9 mouse cellular contexts compared by ENCODE assay signal in genomic region chr12:75873546-75874235, GRCm38 (mm10). TPM values are rescaled to one million over a fixed set of nuclear protein-coding genes. Genes with fewer than 3 reads are reported as not detected.
DNase-seq lines count a peak whose midpoint lies in the region; ATAC-seq and TF ChIP-seq lines count a peak whose summit lies in the region.
"Had no signal": no experiment of that assay in that cellular context is flagged by ENCODE, and none has a peak within 500 bp of the region (broad histone marks: within the 10 kb centered on the region; RNA-seq: fewer than 3 reads in every experiment).

No protein-coding gene starts in this region.

- H3K9me3 ChIP-seq in embryonic facial prominence, embryonic 10.5 days, result no peaks in the 10 kb centered on the region
- H3K9me3 ChIP-seq in hindbrain, embryonic 14.5 days (ENCODE audit: control insufficient read depth, low read length), result no peaks in the 10 kb centered on the region
- H3K9me3 ChIP-seq in midbrain, embryonic 12.5 days, result no peaks in the 10 kb centered on the region

- TF ChIP-seq CTCF in layer of hippocampus, adult 2 months (conservative IDR thresholded peaks at IDR 0.05), result no peak

- peak; percentile 30 for DNase-seq in brain, embryonic 18.5 days (ENCODE audit: low read depth, low spot score)
- DNase-seq in embryonic facial prominence, embryonic 10.5 days (ENCODE audit: low spot score), result peak; percentile 34
- peak; percentile 56 for DNase-seq in hindbrain, embryonic 14.5 days (ENCODE audit: low spot score)
- DNase-seq in liver, result no peak
- no peak for DNase-seq in layer of hippocampus, adult 2 months (ENCODE audit: low spot score in 2 of 2)
- no peak for DNase-seq in urinary bladder, postnatal 4 days (ENCODE audit: low spot score in 2 of 2)
- DNase-seq: spleen, adult 18-20 months had no signal

- peak overlapping the region; percentile 61 for H3K27ac ChIP-seq in embryonic facial prominence, embryonic 10.5 days (replicated peaks)
- peak overlapping the region; percentile 41; the same call in 1 of the 2 replicates for H3K27ac ChIP-seq in hindbrain, embryonic 14.5 days
- peak overlapping the region; percentile 75 for H3K27ac ChIP-seq in midbrain, embryonic 12.5 days (replicated peaks)
- H3K27ac ChIP-seq in layer of hippocampus, adult 2 months, result no peak overlapping the region
- H3K27ac ChIP-seq: liver, embryonic 14.5 days had no signal

- peak overlapping the region; percentile 38; the same call in 1 of the 2 replicates for H3K4me3 ChIP-seq in embryonic facial prominence, embryonic 10.5 days
- no peak overlapping the region for H3K4me3 ChIP-seq in hindbrain, embryonic 14.5 days (replicated peaks; ENCODE audit: low read length)
- H3K4me3 ChIP-seq in midbrain, embryonic 12.5 days, result no peak overlapping the region
- H3K4me3 ChIP-seq in layer of hippocampus, adult 2 months, result no peak overlapping the region; the same call in 1 of the 2 replicates

- H3K4me2 ChIP-seq in hindbrain, embryonic 14.5 days (replicated peaks), result peak overlapping the region; percentile 33
- peak overlapping the region; percentile 37 for H3K4me2 ChIP-seq in midbrain, embryonic 12.5 days (replicated peaks)

- no peaks in the 10 kb centered on the region for H3K27me3 ChIP-seq in embryonic facial prominence, embryonic 10.5 days (replicated peaks; ENCODE audit: low read depth, poor library complexity, severe bottlenecking)
- H3K27me3 ChIP-seq in hindbrain, embryonic 14.5 days (ENCODE audit: control insufficient read depth, insufficient read depth, low read length), result no peaks in the 10 kb centered on the region
- no peaks in the 10 kb centered on the region for H3K27me3 ChIP-seq in midbrain, embryonic 12.5 days

- peaks cover 11% of the 10 kb centered on the region for H3K36me3 ChIP-seq in embryonic facial prominence, embryonic 10.5 days (replicated peaks)
- no peaks in the 10 kb centered on the region for H3K36me3 ChIP-seq in hindbrain, embryonic 14.5 days (replicated peaks; ENCODE audit: control insufficient read depth, insufficient read depth)
- H3K36me3 ChIP-seq in midbrain, embryonic 12.5 days, result 0 out of 2 replicates have a peak, but pooled peaks cover 6% of the 10 kb centered on the region

- H3K4me1 ChIP-seq in embryonic facial prominence, embryonic 10.5 days, result peaks cover 42% of the 10 kb centered on the region
- peaks cover 18% of the 10 kb centered on the region for H3K4me1 ChIP-seq in hindbrain, embryonic 14.5 days (replicated peaks; ENCODE audit: control insufficient read depth, insufficient read depth, low read length)
- H3K4me1 ChIP-seq in midbrain, embryonic 12.5 days, result peaks cover 37% of the 10 kb centered on the region

- 27% methylated on average over 9 of the region's 9 CpGs for WGBS in embryonic facial prominence, embryonic 10.5 days
- 11% methylated on average over 9 of the region's 9 CpGs for WGBS in hindbrain, embryonic 14.5 days
- WGBS in midbrain, embryonic 12.5 days, result 14% methylated on average over 9 of the region's 9 CpGs

- ATAC-seq in hindbrain, embryonic 14.5 days (ENCODE audit: low FRiP score), result peak; percentile 51; the same call in 1 of the 2 replicates
- peak; percentile 78 for ATAC-seq in midbrain, embryonic 12.5 days (ENCODE audit: low FRiP score, low read depth)

- H3K9ac ChIP-seq in hindbrain, embryonic 14.5 days, result peak overlapping the region; percentile 46
- peak overlapping the region; percentile 28; the same call in 1 of the 2 replicates for H3K9ac ChIP-seq in midbrain, embryonic 12.5 days (replicated peaks)
- H3K9ac ChIP-seq: liver, embryonic 14.5 days had no signal

RNA-seq across cellular contexts. Expression of gene Syne2, which starts 55.8 kb away (rescaled TPM):
- polyA plus RNA-seq in embryonic facial prominence, embryonic 10.5 days (2016; fragmentation: Nextera tagmentation; extraction: Ambion mirVana), result 94.6 and 95.3 TPM in 2 replicates
- 47.0 and 52.6 TPM in 2 replicates for polyA plus RNA-seq in hindbrain, embryonic 14.5 days (2014; fragmentation: Nextera tagmentation; extraction: Ambion mirVana)
- 109 and 116 TPM in 2 replicates for polyA plus RNA-seq in midbrain, embryonic 12.5 days (2016; fragmentation: Nextera tagmentation; extraction: Ambion mirVana)
- 10 to 100 TPM; 25.2 to 26.8 TPM for total RNA-seq in layer of hippocampus, adult 2 months (2021)

Comparison
In these comparisons a context has a peak if more than half of its experiments do, and no peak if none do; other contexts are left out.
1. DNase-seq: peak in brain, embryonic 18.5 days (single experiment), embryonic facial prominence, embryonic 10.5 days (single experiment) and hindbrain, embryonic 14.5 days (single experiment); none in liver (single experiment), layer of hippocampus, adult 2 months (0 of 2) and urinary bladder, postnatal 4 days (0 of 2).